Mouse (Mus musculus) MEL (cell line): ENCODE measurements around the gene Zswim5. TPM values are rescaled to one million over a fixed set of nuclear protein-coding genes. Genes with fewer than 3 reads are reported as not detected.

ENCODE experiments used
- DNase-seq: peaks from one replicate; pipeline ENCODE4 v3.0.0; 2011; ENCODE audit warnings: low read depth, low spot score
- H3K27ac ChIP-seq: 2 replicates; pipeline ENCODE4 v1.5.1; 2012; ENCODE audit warnings: low read depth, mild to moderate bottlenecking, control low read depth, low read length, moderate library complexity; ENCODE audit not compliant: control insufficient read depth
- H3K27me3 ChIP-seq, 2 experiments: fragments of 150-350 bp in 1 of 2; sonication (generic) in 1 of 2; 2 replicates each; pipeline ENCODE4 v1.6.1; 2012; ENCODE audit warnings: low read length in 2 of 2, mild to moderate bottlenecking in 2 of 2, improper control_type of control experiment in 1 of 2, moderate library complexity in 1 of 2; ENCODE audit not compliant: insufficient read depth in 2 of 2, control insufficient read depth in 1 of 2
- H3K36me3 ChIP-seq, 2 experiments: 2 replicates each; pipeline ENCODE4 v1.6.1; 2012 to 2014; ENCODE audit warnings: low read length in 2 of 2, improper control_type of control experiment in 1 of 2, inconsistent platforms in 1 of 2, mild to moderate bottlenecking in 1 of 2; ENCODE audit not compliant: insufficient read depth in 2 of 2, control insufficient read depth in 1 of 2
- H3K4me1 ChIP-seq, 2 experiments: fragments of 150-350 bp in 1 of 2; sonication (generic) in 1 of 2; 2 replicates each; pipeline ENCODE4 v1.6.1; 2012; ENCODE audit warnings: low read length in 2 of 2, improper control_type of control experiment in 1 of 2, mild to moderate bottlenecking in 1 of 2; ENCODE audit not compliant: insufficient read depth in 2 of 2, control insufficient read depth in 1 of 2
- H3K4me3 ChIP-seq, 2 experiments: fragments of 150-350 bp in 1 of 2; sonication (generic) in 1 of 2; 2 replicates each; pipeline ENCODE4 v1.5.1; 2012; ENCODE audit warnings: low read depth in 2 of 2, low read length in 2 of 2, mild to moderate bottlenecking in 2 of 2, moderate library complexity in 2 of 2, control low read depth in 1 of 2, improper control_type of control experiment in 1 of 2; ENCODE audit not compliant: control insufficient read depth in 1 of 2, insufficient read depth in 1 of 2
- H3K79me2 ChIP-seq: 2 replicates; pipeline ENCODE4 v1.6.1; 2012; ENCODE audit warnings: mild to moderate bottlenecking, low read length, moderate library complexity; ENCODE audit not compliant: control insufficient read depth, poor library complexity, insufficient read depth
- H3K9ac ChIP-seq: 2 replicates; pipeline ENCODE4 v1.6.1; 2012; ENCODE audit warnings: low read depth, mild to moderate bottlenecking, control low read depth, low read length, moderate library complexity; ENCODE audit not compliant: control insufficient read depth, poor library complexity, severe bottlenecking
- H3K9me3 ChIP-seq: fragments of 150-350 bp; sonication (generic); replicated peaks from 2 replicates; pipeline ENCODE4 v1.6.1; 2012; ENCODE audit warnings: mild to moderate bottlenecking, low read length, improper control_type of control experiment, moderate library complexity; ENCODE audit not compliant: insufficient read depth
- CHD1 ChIP-seq: IDR thresholded peaks from 2 replicates; pipeline ENCODE4 v1.6.1; 2012; ENCODE audit warnings: low read depth, mild to moderate bottlenecking, inconsistent platforms, low read length, improper control_type of control experiment
- ELF1 ChIP-seq: IDR thresholded peaks from 2 replicates; pipeline ENCODE4 v1.6.1; 2014; ENCODE audit warnings: low read depth, mild to moderate bottlenecking, inconsistent platforms, low read length, improper control_type of control experiment, moderate library complexity
- EP300 ChIP-seq, 2 experiments: IDR thresholded peaks; 2 replicates each; pipeline ENCODE4 v1.6.1; 2011; ENCODE audit warnings: improper control_type of control experiment in 2 of 2, low read length in 2 of 2, low read depth in 1 of 2, mild to moderate bottlenecking in 1 of 2
- GABPA ChIP-seq: IDR thresholded peaks from 2 replicates; pipeline ENCODE4 v1.6.1; 2012; ENCODE audit warnings: low read depth, mild to moderate bottlenecking, inconsistent platforms, low read length, improper control_type of control experiment, moderate library complexity
- HCFC1 ChIP-seq: IDR thresholded peaks from 2 replicates; pipeline ENCODE4 v1.6.1; 2012; ENCODE audit warnings: low read depth, mild to moderate bottlenecking, inconsistent platforms, low read length, improper control_type of control experiment, moderate library complexity
- JUND ChIP-seq: IDR thresholded peaks from 2 replicates; pipeline ENCODE4 v1.6.1; 2011; ENCODE audit warnings: low read depth, mild to moderate bottlenecking, improper control_type of control experiment, low read length
- KAT2A ChIP-seq: conservative IDR thresholded peaks from 2 replicates; pipeline ENCODE4 v1.6.1; 2012; ENCODE audit warnings: low read depth, low read length, improper control_type of control experiment, inconsistent platforms
- MAFK ChIP-seq: IDR thresholded peaks from 2 replicates; pipeline ENCODE4 v1.6.1; 2011; ENCODE audit warnings: low read depth, mild to moderate bottlenecking, low read length, improper control_type of control experiment, borderline replicate concordance
- MAX ChIP-seq: IDR thresholded peaks from 2 replicates; pipeline ENCODE4 v1.6.1; 2011; ENCODE audit warnings: low read length, improper control_type of control experiment
- MAZ ChIP-seq: IDR thresholded peaks from 2 replicates; pipeline ENCODE4 v1.6.1; 2012; ENCODE audit warnings: low read depth, mild to moderate bottlenecking, inconsistent platforms, low read length, improper control_type of control experiment
- POLR2A ChIP-seq, 2 experiments: IDR thresholded peaks; 2 replicates each; pipeline ENCODE4 v1.6.1; 2011 to 2012; ENCODE audit warnings: low read length in 2 of 2, mild to moderate bottlenecking in 2 of 2, control low read depth in 1 of 2, improper control_type of control experiment in 1 of 2, low read depth in 1 of 2, moderate library complexity in 1 of 2; ENCODE audit not compliant: control insufficient read depth in 1 of 2, insufficient read depth in 1 of 2, poor library complexity in 1 of 2
- RAD21 ChIP-seq: IDR thresholded peaks from 2 replicates; pipeline ENCODE4 v1.6.1; 2011; ENCODE audit warnings: mild to moderate bottlenecking, low read depth, low read length, improper control_type of control experiment
- SIN3A ChIP-seq: IDR thresholded peaks from 2 replicates; pipeline ENCODE4 v1.6.1; 2012; ENCODE audit warnings: low read length, improper control_type of control experiment, inconsistent platforms
- UBTF ChIP-seq: IDR thresholded peaks from 2 replicates; pipeline ENCODE4 v1.6.1; 2012; ENCODE audit warnings: low read depth, mild to moderate bottlenecking, inconsistent platforms, low read length, improper control_type of control experiment, moderate library complexity, borderline replicate concordance; ENCODE audit not compliant: insufficient read depth
- USF2 ChIP-seq, 2 experiments: IDR thresholded peaks; 2 replicates each; pipeline ENCODE4 v1.6.1; 2011 to 2012; ENCODE audit warnings: improper control_type of control experiment in 2 of 2, low read length in 2 of 2, borderline replicate concordance in 1 of 2, inconsistent platforms in 1 of 2, low read depth in 1 of 2, mild to moderate bottlenecking in 1 of 2; ENCODE audit not compliant: insufficient read depth in 1 of 2
- ZKSCAN1 ChIP-seq: IDR thresholded peaks from 2 replicates; pipeline ENCODE4 v1.6.1; 2012; ENCODE audit warnings: low read depth, mild to moderate bottlenecking, inconsistent platforms, low read length, improper control_type of control experiment, moderate library complexity
- polyA plus RNA-seq, 2 experiments: library from polyadenylated mRNA; stranded (reverse) in 1 of 2; unstranded in 1 of 2; fragments of >175 nt in 1 of 2; fragments of >200 nt in 1 of 2; gene quantifications; 2 replicates each; pipeline versions ENCODE4 v1.2.1 to v1.2.4; 2012; ENCODE audit warnings: low replicate concordance in 2 of 2, low read depth in 1 of 2; ENCODE audit not compliant: insufficient read length in 2 of 2, insufficient read depth in 1 of 2, missing spikeins in 1 of 2
- total RNA-seq: library from RNA; depleted of rRNA; stranded (reverse); fragments of 300-350 nt; gene quantifications from 2 replicates; pipeline ENCODE4 v1.2.3, GENCODE M21; 2012

Zswim5 gene
- total and polyA plus RNA-seq, 3 experiments = 0.03 TPM; not detected in 2

DNA sequence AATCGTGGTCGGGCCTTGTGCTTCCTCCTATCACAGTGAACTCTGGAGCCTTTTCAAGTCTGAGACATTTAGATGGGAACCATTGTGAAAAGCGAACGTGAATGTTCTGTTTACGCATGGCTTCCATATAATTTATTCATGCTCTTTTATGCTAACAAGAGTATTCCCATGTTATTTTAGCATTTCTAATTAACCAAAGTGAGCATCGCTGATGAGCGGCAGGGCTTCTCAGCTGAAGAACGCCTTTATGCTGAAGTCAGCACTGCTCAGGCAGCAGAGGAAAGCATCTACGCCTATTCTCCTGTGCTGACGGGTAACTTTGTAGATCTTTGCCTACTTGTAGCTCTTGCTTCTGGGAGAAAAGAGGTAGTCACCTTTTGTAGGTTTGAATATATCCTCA, 20.0 kb upstream of the Zswim5 start:
- Histone ChIP-seq H3K79me2 (no peaks in the 10 kb centered on the region), H3K27me3 (peaks cover 9 to 14% of the 10 kb centered on the region in 2 experiments), H3K9ac (no peak overlapping the region), H3K4me3 (no peak overlapping the region), H3K4me1 (no peaks in the 10 kb centered on the region), H3K36me3 (no peaks in the 10 kb centered on the region), H3K9me3 (no peaks in the 10 kb centered on the region), H3K27ac (no peak overlapping the region)
- DNase-seq = no peak
- no peak for TF ChIP-seq ELF1
- no peak for TF ChIP-seq EP300 (IDR thresholded peaks at IDR 0.05; ENCODE audit: low read depth in 1 of 2, low read length in 2 of 2)
- TF ChIP-seq USF2 (IDR thresholded peaks at IDR 0.05; ENCODE audit: borderline replicate concordance in 1 of 2, insufficient read depth in 1 of 2, low read depth in 1 of 2, low read length in 2 of 2) = no peak

DNA sequence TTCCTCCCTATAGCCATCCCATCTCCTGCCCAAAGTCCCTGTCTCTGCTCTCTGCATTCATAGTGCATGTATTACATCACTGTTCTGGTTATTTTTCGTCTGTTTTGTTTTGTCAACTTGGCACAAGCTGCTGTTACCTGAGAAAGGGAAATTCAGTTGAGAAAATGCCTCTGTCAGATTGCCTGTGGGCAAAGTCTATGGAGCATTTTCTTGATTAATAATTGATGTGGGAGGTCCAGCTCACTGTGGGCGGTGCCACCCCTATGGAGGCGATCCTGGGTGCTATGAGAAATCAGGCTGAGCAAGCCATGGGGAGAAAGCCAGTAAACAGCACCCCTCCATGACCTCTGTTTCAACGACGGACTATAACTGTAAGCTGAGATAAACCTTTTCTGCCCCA, 17.5 kb upstream of the Zswim5 start:
- TF ChIP-seq KAT2A = no peak
- no peak for TF ChIP-seq MAFK
- no peak for TF ChIP-seq HCFC1
- no peak for TF ChIP-seq CHD1
- no peak for TF ChIP-seq GABPA
- no peak for TF ChIP-seq UBTF
- no peak for TF ChIP-seq POLR2A (IDR thresholded peaks at IDR 0.05; ENCODE audit: control insufficient read depth in 1 of 2, insufficient read depth in 1 of 2, low read depth in 1 of 2, low read length in 2 of 2, poor library complexity in 1 of 2)
- TF ChIP-seq ZKSCAN1 = no peak
- TF ChIP-seq JUND = no peak
- TF ChIP-seq, all 39 proteins: peak for 0

DNA sequence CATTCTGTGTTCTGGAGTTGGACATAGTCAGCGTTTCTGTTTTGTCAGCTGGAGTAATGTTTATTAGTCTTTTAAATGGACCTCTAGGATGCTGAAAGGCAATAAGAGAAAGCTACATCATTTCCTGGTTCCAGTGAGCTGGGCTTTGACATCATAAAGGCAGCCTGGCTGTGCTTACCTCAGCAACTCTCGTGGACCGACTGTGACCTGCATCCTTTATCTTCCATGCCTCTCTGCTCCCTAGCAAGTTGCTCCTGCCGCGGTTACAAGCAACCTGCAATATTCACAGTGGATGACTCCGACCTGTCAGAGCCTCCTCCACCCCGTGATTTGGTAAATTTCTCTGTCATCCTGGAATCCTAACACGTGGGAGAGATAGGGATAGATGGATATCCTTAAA, 15.2 kb upstream of the Zswim5 start:
- Histone ChIP-seq H3K9me3 (no peaks in the 10 kb centered on the region), H3K36me3 (no peaks in the 10 kb centered on the region), H3K4me3 (no peak overlapping the region), H3K4me1 (no peaks in the 10 kb centered on the region), H3K9ac (no peak overlapping the region), H3K27ac (no peak overlapping the region), H3K79me2 (no peaks in the 10 kb centered on the region), H3K27me3 (peaks cover 18 to 34% of the 10 kb centered on the region in 2 experiments)
- DNase-seq = no peak
- TF ChIP-seq KAT2A (no peak), MAZ (no peak), MAX (no peak), SIN3A (no peak), RAD21 (no peak)

More for the DNA sequence above, 17.5 kb upstream of the Zswim5 start:
- Histone ChIP-seq H3K36me3 (no peaks in the 10 kb centered on the region), H3K4me1 (no peaks in the 10 kb centered on the region), H3K79me2 (no peaks in the 10 kb centered on the region), H3K9me3 (no peaks in the 10 kb centered on the region), H3K4me3 (no peak overlapping the region), H3K9ac (no peak overlapping the region), H3K27me3 (peaks cover 9 to 26% of the 10 kb centered on the region in 2 experiments), H3K27ac (no peak overlapping the region)
- no peak for DNase-seq
